Mouse (Mus musculus): ENCODE measurements around the gene Xpot.

The Xpot gene

GRCm38 (mm10) chr10:121623670-121624069 lies 2.5 kb downstream of the Xpot start:
- in situ Hi-C loops (cut with MboI; ENCODE audit: low sequenced_read_pairs), result no loop called here

GRCm38 (mm10) chr10:121622431-121622830 lies 3.7 kb downstream of the Xpot start:
- in situ Hi-C loops (cut with MboI; ENCODE audit: low sequenced_read_pairs), result no loop called here

- in situ Hi-C loops (cut with MboI; ENCODE audit: low sequenced_read_pairs), result no loop called here
These were observed 10.2 kb downstream of the Xpot start for GRCm38 (mm10) chr10:121615935-121616334.

- in situ Hi-C loops (cut with MboI; ENCODE audit: low sequenced_read_pairs), result no loop called here
These were observed 10.8 kb downstream of the Xpot start for GRCm38 (mm10) chr10:121615146-121615870.

GRCm38 (mm10) chr10:121613570-121613969 lies 12.6 kb downstream of the Xpot start:
- in situ Hi-C loops (cut with MboI; ENCODE audit: low sequenced_read_pairs), result no loop called here

- in situ Hi-C loops (cut with MboI; ENCODE audit: low sequenced_read_pairs), result no loop called here
These were observed 13.7 kb downstream of the Xpot start for GRCm38 (mm10) chr10:121612448-121612847.

- in situ Hi-C loops (cut with MboI; ENCODE audit: low sequenced_read_pairs), result no loop called here
These were observed 14.5 kb downstream of the Xpot start for GRCm38 (mm10) chr10:121611587-121611986.

- in situ Hi-C loops (cut with MboI; ENCODE audit: low sequenced_read_pairs), result no loop called here
These were observed 18.0 kb downstream of the Xpot start for GRCm38 (mm10) chr10:121608177-121608576.

- in situ Hi-C loops (cut with MboI; ENCODE audit: low sequenced_read_pairs), result no loop called here
These were observed 21.3 kb downstream of the Xpot start for GRCm38 (mm10) chr10:121604632-121605344.

- in situ Hi-C loops (cut with MboI; ENCODE audit: low sequenced_read_pairs), result no loop called here
These were observed 22.6 kb downstream of the Xpot start for GRCm38 (mm10) chr10:121603556-121603955.

GRCm38 (mm10) chr10:121601272-121601671 lies 24.9 kb downstream of the Xpot start:
- in situ Hi-C loops (cut with MboI; ENCODE audit: low sequenced_read_pairs), result no loop called here

- in situ Hi-C loops (cut with MboI; ENCODE audit: low sequenced_read_pairs), result no loop called here
These were observed 29.6 kb downstream of the Xpot start for GRCm38 (mm10) chr10:121596580-121596979.

GRCm38 (mm10) chr10:121591106-121591505 lies 35.0 kb downstream of the Xpot start:
- in situ Hi-C loops (cut with MboI; ENCODE audit: low sequenced_read_pairs), result no loop called here

- in situ Hi-C loops (cut with MboI; ENCODE audit: low sequenced_read_pairs), result no loop called here
These were observed 38.7 kb downstream of the Xpot start for GRCm38 (mm10) chr10:121587371-121587840.

- in situ Hi-C loops (cut with MboI; ENCODE audit: low sequenced_read_pairs), result no loop called here
These were observed 39.3 kb downstream of the Xpot start, which contains the start of gene Tbk1 for GRCm38 (mm10) chr10:121586675-121587370. TSS of gene Tbk1 (minus strand) at chr10:121586787.

GRCm38 (mm10) chr10:121585791-121586642 lies 40.1 kb downstream of the Xpot start:
- in situ Hi-C loops (cut with MboI; ENCODE audit: low sequenced_read_pairs), result no loop called here

- in situ Hi-C loops (cut with MboI; ENCODE audit: low sequenced_read_pairs), result no loop called here
These were observed 40.9 kb downstream of the Xpot start for GRCm38 (mm10) chr10:121585056-121585790.

- in situ Hi-C loops (cut with MboI; ENCODE audit: low sequenced_read_pairs), result no loop called here
These were observed 42.1 kb downstream of the Xpot start for GRCm38 (mm10) chr10:121584033-121584432.

- in situ Hi-C loops (cut with MboI; ENCODE audit: low sequenced_read_pairs), result no loop called here
These were observed 43.1 kb downstream of the Xpot start for GRCm38 (mm10) chr10:121583016-121583415.

GRCm38 (mm10) chr10:121582287-121582686 lies 43.8 kb downstream of the Xpot start:
- in situ Hi-C loops (cut with MboI; ENCODE audit: low sequenced_read_pairs), result no loop called here
